Mouse (Mus musculus) frontal cortex, adult (tissue): ENCODE results near the gene Aktip.

Source experiments
- ATAC-seq: cut with Nextera tagmentation; 2 replicates; pipeline ENCODE4 v1.9.2; 2017; ENCODE audit warnings: mild to moderate bottlenecking, moderate library complexity, mixed read lengths; ENCODE audit not compliant: low TSS enrichment

Gene Aktip

DNA sequence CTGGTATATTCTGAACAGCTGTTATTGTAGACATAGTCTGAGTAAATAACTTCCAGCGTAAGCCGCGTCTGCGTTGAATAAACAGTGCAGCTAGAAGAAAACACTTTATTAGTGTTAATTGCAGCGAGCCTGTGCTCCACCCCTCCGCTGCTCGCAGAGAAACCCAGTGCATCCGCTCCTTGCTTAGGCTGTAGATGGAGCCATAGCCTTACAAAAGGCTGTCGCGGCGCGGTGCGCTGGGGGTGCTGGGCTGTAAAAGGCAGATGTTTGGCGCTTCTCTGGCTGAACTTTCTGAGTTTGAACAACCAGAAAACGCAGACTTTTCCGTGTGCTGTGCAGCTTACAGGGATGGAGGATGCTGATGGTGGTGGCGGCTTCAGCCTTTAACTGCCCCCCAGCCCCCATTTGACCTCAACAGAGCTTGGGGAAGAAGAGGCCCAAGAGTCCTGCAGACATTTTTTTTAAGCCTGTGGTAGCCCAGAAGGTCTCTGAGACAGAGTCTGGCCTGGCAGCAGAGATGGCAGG is 8.9 kb downstream of the Aktip start:
- ATAC-seq, result peak; percentile 98

DNA sequence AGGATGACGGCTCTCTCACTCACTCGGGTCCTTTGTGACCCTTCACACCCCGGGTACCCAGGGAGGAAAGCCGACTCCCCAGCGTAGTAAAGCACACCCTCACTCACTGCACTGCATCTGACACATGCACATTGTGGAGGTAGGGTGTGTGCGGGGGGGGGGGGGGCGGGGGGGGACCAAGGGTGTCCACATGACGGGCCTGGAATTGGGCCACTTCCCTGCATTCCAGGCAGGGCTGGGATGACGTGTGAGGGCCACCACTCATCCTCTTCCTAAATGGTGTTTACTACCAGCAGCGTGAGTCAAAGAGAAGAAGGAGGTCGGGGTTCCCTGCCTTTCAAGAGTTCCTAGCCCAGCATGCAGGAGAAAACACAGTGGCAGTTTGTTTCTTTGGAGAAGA is 11.6 kb downstream of the Aktip start:
- no peak for ATAC-seq

DNA sequence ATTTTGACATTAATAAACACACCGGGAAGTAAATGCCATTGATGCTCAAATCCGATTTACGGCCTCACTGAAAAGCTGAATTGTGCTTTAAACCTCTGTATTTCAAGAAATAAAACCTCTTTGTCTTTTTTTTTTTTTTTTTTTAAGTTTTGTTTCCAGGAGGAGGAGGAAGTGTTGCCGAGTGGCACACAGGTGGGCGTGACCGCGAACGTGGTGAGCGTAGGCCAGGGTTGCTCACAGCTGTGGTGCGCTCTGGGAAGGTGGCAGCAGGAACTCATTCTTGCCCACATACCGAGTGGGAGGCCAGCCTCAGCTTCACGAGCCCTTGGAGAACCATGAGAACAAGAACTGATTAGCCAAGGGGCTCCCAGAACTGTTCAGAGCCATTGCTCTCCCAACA is 13.4 kb downstream of the Aktip start:
- no peak for ATAC-seq

DNA sequence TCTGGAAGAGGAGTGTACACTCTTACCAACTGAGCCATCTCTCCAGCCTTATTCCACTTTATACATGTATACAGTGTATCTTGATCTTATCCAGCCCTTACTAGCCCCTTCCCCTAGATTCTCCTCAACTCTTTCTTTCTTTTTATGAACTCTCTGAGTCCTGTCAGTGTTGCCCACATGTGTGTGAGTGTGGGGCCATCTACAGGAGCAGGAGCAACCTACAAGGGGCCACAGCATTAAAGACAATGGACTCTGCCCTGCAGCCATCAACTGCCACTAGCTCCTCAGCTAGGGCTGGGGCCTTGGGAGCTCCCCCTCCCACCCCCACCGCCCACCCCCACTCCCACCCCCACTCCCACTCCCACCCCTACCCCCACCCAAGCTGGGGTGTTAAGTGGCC is 22.1 kb downstream of the Aktip start:
- no peak for ATAC-seq

DNA sequence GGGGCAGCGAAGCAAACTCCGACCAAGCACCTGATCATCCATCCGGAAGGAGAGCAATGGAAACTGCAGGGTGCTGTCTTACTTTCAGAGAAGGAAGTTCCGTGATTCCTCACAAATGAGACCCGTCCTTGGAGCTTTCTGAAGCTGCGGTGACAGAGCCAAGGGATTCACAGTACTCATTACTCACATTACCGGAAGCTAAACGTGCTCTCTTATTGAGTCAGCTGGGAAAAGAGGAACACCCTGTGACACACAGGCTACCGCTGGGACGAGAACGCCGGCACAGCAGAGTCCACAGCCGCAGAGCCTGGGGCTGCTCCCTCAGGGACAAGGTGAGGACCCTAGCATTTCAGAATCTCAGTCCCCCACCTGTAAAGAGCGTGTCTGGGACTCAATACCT is 23.6 kb downstream of the Aktip start:
- ATAC-seq, result no peak

DNA sequence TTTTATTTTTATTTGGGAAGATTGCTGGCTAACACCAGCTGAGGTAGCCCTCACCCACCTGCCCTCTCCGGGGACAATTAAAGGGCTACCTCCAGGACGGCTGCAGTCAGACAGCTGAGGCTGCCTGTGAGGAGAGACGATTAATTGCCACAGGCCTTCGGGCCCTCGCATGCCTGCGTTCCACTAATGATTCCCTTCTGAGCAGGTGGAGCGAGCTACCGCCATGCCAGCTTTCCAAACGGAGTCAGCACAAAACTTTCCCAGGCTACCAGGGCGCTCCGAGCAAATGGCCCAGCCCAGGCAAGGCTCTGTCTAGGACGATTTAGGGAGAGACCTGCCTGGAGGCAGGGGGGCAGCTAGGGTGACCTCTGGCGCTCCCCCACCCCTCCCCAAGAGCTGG is 28.2 kb downstream of the Aktip start:
- no peak for ATAC-seq

DNA sequence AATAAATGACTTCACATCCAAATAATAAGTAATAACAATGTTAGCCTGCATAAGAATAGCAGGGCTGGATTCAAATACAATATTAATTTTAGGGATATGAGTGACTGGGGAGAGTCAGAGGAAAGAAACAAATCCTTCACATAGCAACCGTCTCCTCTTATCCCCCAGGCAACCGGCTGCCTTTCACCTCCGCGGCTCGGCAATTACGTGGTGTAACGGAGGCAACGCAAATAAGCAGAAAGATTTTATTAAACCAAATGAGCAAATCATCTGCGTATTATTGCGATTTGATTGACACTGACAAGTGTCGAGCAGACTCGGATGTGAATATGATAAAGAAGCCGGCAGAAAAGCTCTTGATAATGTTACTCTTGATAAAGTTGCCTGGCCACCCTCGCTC is 28.9 kb downstream of the Aktip start:
- ATAC-seq, result no peak

DNA sequence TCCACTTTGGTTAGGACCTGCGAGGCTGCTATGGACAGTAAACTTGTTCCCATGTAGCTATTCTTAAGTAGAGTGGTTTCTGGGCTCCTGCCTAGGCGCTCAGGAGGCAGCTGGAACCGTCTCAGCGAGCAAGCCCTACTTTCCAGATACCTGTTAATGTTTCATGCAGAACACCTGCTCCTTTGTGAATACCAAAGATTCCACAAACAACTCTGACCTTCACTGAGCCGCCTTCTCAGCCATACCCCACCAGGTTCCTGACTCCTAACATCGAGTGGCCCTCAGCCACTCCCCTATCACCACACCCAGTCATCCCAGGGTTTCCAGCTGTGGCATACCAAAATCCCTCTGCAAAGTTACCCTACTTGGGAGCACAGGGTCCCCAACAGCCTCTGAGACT is 29.6 kb downstream of the Aktip start:
- ATAC-seq, result no peak

DNA sequence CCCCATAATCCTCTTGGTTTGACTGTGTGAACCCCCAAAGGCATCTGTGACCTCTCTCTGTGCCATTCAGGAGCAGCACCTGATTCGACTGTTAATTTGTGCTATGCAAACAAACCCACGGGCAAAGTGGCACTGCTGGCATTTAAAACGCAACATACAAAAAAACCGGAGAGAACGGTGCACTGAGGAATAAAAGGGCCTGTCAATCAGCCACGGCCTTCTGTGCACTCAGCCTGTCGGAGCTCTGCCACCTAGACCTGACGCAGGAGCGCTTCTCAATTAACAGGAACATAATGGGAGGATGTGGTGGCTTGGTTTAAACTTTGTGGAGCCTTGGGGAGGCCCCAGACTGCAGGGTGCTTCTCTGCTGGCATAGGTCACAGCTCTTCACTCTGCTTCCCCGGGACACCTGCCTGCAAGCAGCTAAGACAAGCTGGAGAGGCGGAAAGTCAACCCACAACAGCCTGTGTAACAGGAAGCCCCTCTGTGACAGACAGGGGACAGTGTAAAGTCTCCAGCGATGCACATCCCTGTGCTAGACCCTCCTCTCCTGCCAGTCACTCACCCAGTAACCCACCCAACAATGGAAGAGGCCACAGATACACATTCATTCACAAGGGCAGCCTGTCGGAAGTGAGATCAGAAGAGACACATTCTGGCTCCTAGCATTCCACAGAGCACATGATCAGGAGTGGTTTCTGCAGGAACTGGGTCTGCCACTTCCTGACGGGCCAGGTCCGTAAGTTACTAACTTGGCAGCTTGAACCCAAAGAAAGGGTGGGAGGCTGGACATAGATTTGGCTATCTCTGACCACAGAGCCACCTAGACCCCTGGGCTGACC is 39.6 kb downstream of the Aktip start:
- no peak for ATAC-seq

DNA sequence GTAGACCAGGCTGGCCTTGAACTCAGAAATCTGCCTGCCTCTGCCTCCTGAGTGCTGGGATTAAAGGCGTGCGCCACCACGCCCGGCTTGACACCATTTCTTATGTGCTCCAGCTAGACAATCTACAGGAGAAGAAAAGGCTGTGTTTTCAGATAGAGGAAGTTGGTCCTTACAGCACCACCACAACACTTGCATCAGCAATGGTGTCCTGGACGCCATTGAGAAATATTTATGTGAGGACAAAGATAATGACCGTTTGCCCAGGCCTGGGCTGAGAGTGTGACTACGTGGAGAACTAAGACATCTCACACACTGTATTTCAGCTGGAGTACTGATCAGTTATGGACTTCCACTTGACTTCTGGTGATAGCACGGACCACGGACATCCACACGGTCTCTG is 41.2 kb downstream of the Aktip start:
- ATAC-seq, result no peak

DNA sequence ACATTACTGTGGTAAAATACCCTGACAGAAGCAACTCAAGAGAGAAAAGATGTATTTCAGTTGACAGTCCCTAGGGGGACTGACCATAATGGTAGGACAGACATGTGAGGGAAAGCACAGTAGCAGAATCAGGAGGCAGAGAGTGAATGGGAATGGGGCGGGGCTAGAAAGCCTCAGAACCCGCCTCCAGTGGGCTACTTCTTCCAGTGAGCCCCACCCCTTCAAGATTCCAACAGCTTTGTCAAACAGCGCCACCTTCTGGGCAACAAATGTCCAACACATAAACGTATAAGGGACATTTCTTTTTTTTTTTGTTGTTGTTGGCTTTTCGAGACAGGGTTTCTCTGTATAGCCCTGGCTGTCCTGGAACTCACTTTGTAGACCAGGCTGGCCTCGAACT is 45.2 kb downstream of the Aktip start:
- no peak for ATAC-seq

DNA sequence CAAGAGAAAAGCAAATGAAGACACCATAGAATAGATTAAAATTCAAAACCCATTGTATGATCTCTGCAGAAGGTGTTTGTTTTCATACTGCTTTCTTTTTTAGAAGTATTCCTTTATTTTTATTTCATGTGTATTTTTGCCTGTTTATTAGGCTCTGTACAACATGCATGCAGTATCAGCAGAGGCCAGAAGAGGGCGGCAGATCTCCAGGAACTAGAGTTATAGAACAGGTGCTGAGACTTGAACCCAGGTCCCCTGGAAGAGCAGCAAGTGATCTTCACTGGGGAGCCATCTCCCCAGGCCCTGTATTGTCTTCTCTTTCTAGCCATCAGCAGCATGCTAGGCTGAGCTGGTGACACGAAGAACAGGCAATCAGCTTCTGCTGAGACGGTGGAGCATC is 45.9 kb downstream of the Aktip start:
- ATAC-seq, result no peak

DNA sequence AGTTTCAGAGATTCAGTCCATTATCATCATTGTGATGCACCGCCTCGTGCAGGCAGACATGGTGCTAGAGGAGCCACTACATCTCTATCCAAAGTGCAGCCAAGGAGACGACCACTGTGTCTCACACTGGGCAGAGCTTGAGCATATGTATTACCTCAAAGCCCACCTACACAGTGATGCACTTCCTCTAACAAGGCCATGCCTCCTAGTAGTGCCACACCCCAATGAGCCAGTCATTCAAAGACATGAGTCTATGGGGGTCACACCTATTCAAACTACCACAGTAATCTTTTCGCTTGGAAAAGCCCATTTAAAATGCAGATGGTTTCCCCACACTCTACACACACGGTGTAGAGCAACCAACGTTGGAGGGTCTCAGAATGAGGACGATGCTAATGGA is 48.2 kb downstream of the Aktip start:
- ATAC-seq, result no peak

DNA sequence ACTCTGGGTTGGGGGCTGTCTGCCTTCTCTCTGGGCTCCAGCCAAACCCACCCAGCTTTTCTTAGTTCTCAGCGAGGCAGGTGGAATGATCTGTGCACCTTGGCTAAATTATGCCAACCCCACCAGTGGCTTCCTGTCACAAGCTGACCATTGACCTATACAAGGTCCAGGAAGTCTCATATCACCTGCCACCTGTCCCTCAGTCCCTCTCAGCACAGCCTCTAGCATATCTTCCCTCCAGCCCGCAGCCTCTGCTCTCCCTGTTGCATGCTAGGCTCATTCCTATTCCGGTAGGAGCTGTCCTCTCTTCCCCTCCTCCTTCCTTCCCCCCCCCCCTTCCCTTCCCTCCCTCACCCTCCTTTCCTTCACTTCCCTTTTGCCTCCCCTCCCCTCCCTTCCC is 50.5 kb downstream of the Aktip start:
- ATAC-seq, result no peak

DNA sequence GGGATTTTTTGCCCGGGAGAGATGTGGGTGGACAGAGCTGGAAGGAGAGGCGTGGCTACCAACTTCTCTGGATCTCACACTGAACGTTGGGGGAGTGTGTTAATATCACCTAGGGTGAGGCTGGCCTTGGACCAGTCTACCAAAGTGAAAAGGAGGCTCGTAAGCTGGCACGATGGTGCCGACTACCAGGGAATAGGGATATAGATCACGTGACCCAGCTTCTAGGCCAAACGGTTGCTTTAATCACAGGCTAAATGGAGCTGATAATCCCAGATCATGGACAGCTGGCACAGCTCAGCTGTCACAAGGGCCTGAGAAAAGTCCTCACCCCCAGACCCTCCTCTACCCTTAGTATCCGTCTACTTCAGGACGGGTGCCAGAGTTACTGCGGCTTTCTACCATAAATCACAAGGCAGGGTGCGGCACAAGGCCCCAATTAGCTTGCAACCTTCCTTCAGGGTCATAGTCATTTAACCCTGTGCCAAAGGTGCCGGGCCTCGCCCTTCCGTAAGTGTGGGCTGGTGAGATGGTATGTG is 51.1 kb downstream of the Aktip start:
- peak; percentile 69 for ATAC-seq

DNA sequence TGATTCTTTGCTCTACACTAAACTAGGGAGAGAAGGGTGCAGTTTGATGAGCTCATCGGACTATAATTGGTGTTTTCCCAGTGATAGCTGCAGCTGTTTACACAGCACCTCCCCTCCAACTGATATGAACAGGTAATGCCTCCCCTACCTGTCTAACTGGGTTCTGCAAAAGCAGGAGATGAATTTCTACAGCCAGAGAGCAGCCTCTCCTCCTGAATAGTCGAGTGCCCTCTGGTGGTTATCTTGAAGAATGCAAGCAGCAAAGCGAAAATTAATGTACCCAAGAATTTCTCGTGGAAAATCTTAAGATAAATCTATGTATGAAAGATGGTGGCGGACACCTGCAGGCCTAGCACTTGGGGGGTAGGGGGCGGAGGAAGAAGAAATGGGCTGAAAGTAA is 52.1 kb downstream of the Aktip start:
- peak; percentile 69 for ATAC-seq

DNA sequence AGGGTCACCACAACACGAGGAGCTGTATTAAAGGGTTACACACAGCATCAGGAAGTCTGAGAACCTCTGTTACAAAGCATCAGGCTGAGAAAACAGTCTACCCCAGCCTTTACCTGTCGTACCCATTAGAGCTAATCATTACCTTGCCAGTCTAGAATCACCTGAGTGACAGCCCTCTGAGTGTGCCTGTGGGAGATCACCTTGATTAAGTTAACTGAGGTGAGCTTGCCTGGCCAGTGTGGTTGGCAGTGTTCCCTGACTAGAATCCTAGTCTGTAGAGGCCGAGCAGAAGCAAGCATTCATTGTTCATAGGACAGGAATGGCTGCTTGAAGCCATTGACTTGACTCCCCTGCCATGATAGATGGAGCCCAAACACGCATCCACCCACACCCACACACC is 58.9 kb downstream of the Aktip start:
- no peak for ATAC-seq

DNA sequence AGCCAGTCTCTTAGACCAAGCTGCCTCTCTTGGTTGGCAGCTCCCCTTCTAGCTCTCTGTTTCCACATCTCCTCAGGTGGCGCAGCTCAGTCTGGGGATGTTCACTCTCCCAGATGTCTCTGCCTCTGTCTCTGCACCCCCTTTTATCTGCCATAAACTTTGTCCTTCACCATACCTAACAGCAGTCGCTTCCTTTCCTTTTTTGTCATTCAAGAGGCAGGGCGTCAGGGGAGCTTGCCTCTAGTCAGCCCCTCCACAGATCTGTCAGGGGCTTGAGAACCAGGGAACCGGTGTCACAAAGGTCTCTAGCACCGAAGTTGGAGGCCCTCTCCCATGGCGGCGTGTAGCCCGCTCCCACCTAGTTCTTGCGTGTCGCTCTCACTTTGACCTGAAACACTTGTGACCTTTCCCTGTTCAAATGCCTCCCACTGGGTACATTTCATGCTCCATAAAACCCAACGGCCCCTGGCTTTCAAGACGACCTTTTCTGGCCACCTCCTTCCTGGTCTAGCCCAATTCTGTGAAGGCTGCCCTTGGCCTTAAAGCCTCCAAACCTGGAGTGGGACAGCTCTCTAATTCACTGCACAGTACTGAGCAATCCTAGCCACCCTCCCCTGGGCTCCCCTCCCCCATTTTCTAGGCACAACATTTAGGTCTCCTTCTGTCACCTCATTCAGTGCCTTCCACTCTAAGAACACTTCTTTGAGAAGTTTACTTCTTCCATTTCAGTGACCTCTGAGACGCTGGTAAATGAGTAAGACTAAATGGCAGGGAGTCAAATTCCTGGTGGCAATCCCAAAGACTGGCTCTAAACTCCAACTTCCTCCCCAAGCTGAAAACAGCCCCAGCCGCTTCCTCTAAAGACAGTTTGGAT is 64.2 kb downstream of the Aktip start:
- ATAC-seq, result no peak

DNA sequence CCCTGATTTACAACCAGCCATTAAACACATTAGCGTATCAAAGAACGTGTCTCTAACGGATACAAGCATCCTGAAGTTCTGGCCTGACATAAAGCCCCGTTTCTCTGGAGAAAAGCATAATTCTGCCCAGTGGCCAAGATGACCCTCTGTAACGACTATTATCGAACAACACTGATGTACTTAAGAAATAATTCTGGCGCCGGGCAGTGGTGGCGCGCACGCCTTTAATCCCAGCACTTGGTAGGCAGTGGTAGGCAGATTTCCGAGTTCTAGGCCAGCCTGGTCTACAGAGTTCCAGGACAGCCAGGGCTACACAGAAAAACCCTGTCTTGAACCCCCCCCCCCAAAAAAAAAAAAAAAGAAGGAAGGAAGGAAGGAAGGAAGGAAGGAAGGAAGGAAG is 65.1 kb downstream of the Aktip start:
- no peak for ATAC-seq

DNA sequence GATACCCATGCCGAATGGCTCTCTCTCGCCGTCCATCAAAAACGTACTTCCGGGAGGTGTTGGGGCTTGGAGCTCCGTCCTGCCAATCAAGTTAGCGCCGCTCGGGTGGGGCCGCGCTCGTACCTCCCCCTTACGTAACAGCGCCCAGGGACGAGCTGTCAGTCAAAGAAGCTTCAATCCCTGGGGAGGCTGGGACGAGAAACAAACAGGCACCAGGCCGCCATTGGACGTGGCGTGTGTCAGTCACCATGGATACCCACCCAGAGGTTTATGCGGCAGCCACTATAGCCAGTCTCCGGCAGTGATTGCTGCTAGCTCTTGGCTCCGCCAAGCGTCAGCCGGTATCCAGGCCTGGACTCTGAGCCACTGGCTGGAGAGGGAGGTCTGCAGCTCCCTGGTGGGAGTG is 65.7 kb downstream of the Aktip start:
- ATAC-seq, result peak; percentile 97

DNA sequence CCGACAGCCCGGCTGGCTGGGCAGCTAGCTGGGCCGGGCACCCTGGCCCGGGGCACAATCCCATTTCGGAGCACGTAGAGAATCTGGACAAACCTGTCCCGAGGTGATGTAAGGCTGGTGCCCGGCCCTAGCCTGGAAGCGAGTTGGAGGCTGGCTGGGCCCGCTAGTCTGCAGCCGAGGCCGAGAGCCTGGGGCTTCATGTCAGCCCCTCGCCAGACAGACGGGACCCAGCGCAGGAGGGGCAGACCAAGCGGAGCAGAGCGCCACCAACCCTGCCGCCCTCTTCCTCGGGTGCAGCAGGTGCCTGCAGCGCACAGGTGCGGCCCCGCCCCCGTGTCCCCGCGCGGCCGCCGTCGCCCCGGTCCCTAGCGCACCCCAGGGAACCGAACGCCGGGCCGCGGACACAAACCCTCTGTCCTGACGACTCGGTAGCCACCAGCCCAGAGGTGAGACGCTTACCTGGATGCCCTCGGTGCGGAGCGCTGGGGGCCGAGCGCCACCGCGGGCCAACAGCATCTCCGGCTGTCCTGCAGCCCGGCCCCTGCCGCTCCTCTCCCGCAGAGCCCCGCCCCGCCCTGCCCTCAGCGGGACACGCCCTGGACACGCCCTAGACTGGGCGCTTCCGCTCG is 66.2 kb downstream of the Aktip start:
- ATAC-seq, result peak; percentile 48

DNA sequence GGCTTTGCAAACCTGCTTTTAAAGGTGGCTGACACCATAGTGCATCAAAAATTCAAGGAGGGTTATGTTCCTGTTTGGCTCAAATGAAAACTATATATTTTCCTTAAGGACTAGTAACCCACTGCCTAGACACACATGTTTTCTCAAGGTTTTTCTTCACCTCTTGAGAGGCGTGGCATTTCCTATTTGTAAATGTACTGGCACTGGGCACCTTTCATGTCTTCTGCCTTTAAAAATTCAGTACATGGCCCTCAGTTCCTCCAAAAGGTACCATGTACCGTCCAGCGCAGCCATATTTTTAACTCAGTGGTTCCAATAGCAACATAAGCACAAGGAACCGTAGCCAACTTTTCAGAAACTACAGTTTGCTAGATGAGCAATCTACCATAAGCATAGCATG is 67.0 kb downstream of the Aktip start:
- no peak for ATAC-seq
